Mouse (Mus musculus): ENCODE results near the gene Otud4. TPM values are rescaled to one million over a fixed set of nuclear protein-coding genes. Genes with fewer than 3 reads are reported as not detected.

Otud4 gene
- polyA plus RNA-seq, 1 experiment = 28.0 TPM

DNA sequence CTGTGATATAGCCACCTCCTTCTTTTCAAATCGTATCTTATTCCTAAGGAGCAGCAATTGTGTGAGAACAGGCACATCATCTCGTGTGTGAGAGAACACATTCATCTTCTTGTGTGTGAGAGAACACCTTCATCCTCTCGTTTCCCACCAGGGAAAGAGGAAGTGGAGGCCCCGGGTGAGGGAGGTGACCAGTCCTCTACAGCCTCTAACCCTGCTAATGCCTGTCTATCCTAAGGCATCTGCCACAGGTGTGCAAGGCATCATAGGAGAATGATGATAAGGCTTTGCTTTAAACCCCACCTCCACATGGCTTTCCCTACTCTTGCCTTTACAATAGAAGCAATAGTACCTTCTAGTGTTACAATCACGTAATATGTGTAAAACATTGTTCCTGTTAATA lies 20.5 kb upstream of the Otud4 start:
- TF ChIP-seq CTCF (IDR thresholded peaks at IDR 0.05; ENCODE audit: insufficient read depth, low read length) (no peak), POLR2A (IDR thresholded peaks at IDR 0.05; ENCODE audit: borderline replicate concordance, extremely low read depth, low read depth, low read length) (no peak)
- H3K4me3 ChIP-seq (replicated peaks; ENCODE audit: extremely low read depth, low read depth, low read length) = no peak overlapping the region
- no peak for DNase-seq
- 60% methylated on average over 5 of the region's 5 CpGs for WGBS
- peaks cover 3% of the 10 kb centered on the region; the same call in 1 of the 2 replicates for H3K4me1 ChIP-seq (ENCODE audit: control insufficient read depth, insufficient read depth, low read length)

GRCm38 (mm10) chr8:79619353-79619752 lies 20.1 kb upstream of the Otud4 start:
- peaks cover 3% of the 10 kb centered on the region; the same call in 1 of the 2 replicates for H3K4me1 ChIP-seq (ENCODE audit: control insufficient read depth, insufficient read depth, low read length)
- TF ChIP-seq CTCF (IDR thresholded peaks at IDR 0.05; ENCODE audit: insufficient read depth, low read length) = no peak
- TF ChIP-seq POLR2A (IDR thresholded peaks at IDR 0.05; ENCODE audit: borderline replicate concordance, extremely low read depth, low read depth, low read length) = no peak
- no peak for DNase-seq
- no peak overlapping the region for H3K4me3 ChIP-seq (replicated peaks; ENCODE audit: extremely low read depth, low read depth, low read length)
- 70% methylated on average over 2 of the region's 2 CpGs for WGBS

DNA sequence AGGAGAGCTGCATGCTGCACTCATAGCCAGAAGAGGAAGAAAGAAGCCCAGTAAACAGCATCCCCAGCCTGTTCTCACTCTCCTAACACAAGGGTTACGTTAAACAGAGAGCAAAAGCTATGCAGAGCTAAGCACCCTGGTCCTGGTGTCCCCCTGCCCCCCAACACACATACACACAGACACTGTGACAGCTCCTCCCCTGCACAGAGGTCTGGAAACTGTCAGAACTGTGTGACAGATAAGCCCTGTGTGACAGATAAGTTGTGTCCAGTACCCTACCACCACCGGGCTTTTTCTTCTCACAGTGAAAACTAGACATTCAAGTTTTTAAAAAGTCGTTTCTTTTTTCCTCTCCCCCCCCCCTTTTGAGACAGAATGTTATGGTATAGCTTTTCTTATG lies 19.4 kb upstream of the Otud4 start:
- no peak overlapping the region for H3K4me3 ChIP-seq (replicated peaks; ENCODE audit: extremely low read depth, low read depth, low read length)
- no peak for DNase-seq
- TF ChIP-seq CTCF (IDR thresholded peaks at IDR 0.05; ENCODE audit: insufficient read depth, low read length) (no peak), POLR2A (IDR thresholded peaks at IDR 0.05; ENCODE audit: borderline replicate concordance, extremely low read depth, low read depth, low read length) (no peak)
- peaks cover 3% of the 10 kb centered on the region; the same call in 1 of the 2 replicates for H3K4me1 ChIP-seq (ENCODE audit: control insufficient read depth, insufficient read depth, low read length)
- 23% methylated on average over 3 of the region's 3 CpGs for WGBS

DNA sequence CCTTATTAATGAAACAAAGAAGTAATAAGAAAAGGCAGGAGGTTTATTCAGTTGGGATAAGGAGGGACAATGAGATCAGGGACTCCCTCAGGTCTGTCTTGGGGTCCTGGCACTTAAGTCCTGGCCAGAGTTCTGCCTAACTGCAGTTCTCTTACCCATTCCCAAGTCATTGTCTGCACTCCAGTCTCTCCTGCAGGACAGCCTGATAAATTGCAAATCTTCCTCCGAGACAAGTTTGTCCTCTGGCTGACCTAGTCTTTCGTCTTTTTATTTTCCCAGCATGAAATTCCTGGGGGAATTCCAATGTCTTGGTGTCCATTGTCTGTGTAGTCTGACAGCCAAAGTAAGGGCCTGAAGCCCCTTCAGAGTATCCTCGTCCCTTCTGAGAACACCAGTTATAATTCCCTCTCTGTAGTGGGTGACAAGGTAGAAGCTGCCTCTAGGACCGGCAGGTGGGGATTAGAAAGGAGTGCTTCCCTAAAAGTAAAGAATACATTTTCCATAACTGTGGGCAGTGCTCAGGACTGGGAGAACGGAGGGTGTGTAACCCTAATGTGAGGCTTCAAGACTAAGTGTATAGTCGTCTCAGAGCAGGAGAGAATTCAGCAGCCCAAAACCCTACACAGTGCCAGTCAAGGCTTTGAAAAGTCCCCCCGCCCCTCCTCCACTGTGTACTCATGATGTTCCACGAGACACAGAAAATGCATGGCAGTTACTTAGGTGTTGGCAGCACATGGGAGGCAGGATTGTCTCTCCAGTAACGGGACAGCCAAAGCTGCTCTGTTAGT lies 18.7 kb upstream of the Otud4 start:
- H3K4me1 ChIP-seq (ENCODE audit: control insufficient read depth, insufficient read depth, low read length) = peaks cover 3% of the 10 kb centered on the region; the same call in 1 of the 2 replicates
- TF ChIP-seq POLR2A (IDR thresholded peaks at IDR 0.05; ENCODE audit: borderline replicate concordance, extremely low read depth, low read depth, low read length) (no peak), CTCF (IDR thresholded peaks at IDR 0.05; ENCODE audit: insufficient read depth, low read length) (no peak)
- no peak overlapping the region for H3K4me3 ChIP-seq (replicated peaks; ENCODE audit: extremely low read depth, low read depth, low read length)
- no peak for DNase-seq
- WGBS = 54% methylated on average over 9 of the region's 9 CpGs

DNA sequence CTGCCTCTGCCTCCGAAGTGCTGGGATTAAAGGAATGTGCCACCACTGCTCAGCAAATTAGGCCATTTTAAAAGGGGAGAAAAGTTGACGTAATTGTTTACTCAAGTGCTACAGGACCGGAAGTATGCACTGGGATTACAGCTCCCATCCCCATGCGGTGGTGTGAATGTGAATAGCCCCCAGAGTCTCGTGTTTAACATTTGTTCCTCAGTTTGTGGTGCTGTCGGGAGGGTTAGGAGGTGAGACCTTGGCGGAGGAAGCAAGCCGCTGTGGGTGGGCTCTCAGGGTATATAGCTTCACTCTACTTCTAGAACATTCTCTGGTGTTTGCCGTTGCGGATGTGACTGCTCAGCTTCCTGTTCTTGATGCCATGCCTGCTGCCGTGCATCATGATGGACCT lies 17.1 kb upstream of the Otud4 start:
- TF ChIP-seq POLR2A (IDR thresholded peaks at IDR 0.05; ENCODE audit: borderline replicate concordance, extremely low read depth, low read depth, low read length) (no peak), CTCF (IDR thresholded peaks at IDR 0.05; ENCODE audit: insufficient read depth, low read length) (no peak)
- WGBS = 50% methylated on average over 11 of the region's 11 CpGs
- Histone ChIP-seq H3K4me3 (replicated peaks; ENCODE audit: extremely low read depth, low read depth, low read length) (no peak overlapping the region), H3K4me1 (ENCODE audit: control insufficient read depth, insufficient read depth, low read length) (peaks cover 3% of the 10 kb centered on the region; the same call in 1 of the 2 replicates)
- no peak for DNase-seq

DNA sequence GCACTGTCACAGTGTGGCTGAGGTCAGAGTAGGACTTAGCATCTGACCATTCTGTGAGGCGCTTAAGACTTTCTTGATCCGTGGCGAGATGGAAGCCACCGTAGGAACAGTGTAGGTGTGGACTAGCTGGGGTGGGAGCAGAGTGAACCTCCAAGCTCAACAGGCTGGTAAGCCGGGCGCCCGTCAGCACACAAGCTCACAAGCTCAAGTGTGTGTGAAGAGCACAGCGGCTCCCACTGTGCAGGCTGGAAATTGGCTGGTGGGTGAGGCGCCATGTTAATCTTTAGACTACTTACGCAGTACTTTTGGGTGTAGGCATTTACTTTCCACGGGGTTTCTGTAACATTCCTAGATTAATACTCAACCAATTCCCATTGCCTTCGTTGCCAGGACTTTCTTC lies 16.1 kb upstream of the Otud4 start:
- WGBS = 74% methylated on average over 12 of the region's 12 CpGs
- no peak for TF ChIP-seq POLR2A (IDR thresholded peaks at IDR 0.05; ENCODE audit: borderline replicate concordance, extremely low read depth, low read depth, low read length)
- no peak for TF ChIP-seq CTCF (IDR thresholded peaks at IDR 0.05; ENCODE audit: insufficient read depth, low read length)
- H3K4me3 ChIP-seq (replicated peaks; ENCODE audit: extremely low read depth, low read depth, low read length) = no peak overlapping the region
- no peak for DNase-seq
- H3K4me1 ChIP-seq (ENCODE audit: control insufficient read depth, insufficient read depth, low read length) = peaks cover 3% of the 10 kb centered on the region; the same call in 1 of the 2 replicates

DNA sequence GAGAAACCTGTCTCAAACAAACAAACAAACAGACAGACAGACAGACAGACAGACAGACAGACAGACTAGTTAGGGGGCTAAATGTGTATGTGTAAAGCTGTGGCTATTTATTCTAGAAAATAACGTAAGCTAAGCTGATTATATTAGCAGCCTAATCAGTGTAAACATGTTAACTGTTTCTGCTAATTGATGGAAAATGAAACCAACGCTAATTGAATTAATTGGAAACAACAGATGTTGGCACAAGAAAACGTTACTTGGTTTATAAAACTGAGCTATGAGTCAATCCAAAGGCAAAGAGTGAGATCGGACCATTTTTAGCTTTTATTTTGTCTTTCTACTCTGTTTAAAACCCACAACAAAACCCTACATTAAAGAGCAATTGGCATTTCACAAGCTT lies 15.0 kb upstream of the Otud4 start:
- no peak for TF ChIP-seq POLR2A (IDR thresholded peaks at IDR 0.05; ENCODE audit: borderline replicate concordance, extremely low read depth, low read depth, low read length)
- TF ChIP-seq CTCF (IDR thresholded peaks at IDR 0.05; ENCODE audit: insufficient read depth, low read length) = no peak
- peaks cover 3% of the 10 kb centered on the region; the same call in 1 of the 2 replicates for H3K4me1 ChIP-seq (ENCODE audit: control insufficient read depth, insufficient read depth, low read length)
- DNase-seq = no peak
- WGBS = 73% methylated on average over 4 of the region's 4 CpGs
- no peak overlapping the region for H3K4me3 ChIP-seq (replicated peaks; ENCODE audit: extremely low read depth, low read depth, low read length)

- Histone ChIP-seq H3K4me1 (ENCODE audit: control insufficient read depth, insufficient read depth, low read length) (no peaks in the 10 kb centered on the region), H3K4me3 (replicated peaks; ENCODE audit: extremely low read depth, low read depth, low read length) (no peak overlapping the region)
- no peak for DNase-seq
- TF ChIP-seq CTCF (IDR thresholded peaks at IDR 0.05; ENCODE audit: insufficient read depth, low read length) = no peak
- TF ChIP-seq POLR2A (IDR thresholded peaks at IDR 0.05; ENCODE audit: borderline replicate concordance, extremely low read depth, low read depth, low read length) = no peak
- WGBS = 63% methylated on average over 5 of the region's 5 CpGs
Observed at GRCm38 (mm10) chr8:79626213-79626612, 13.2 kb upstream of the Otud4 start.

GRCm38 (mm10) chr8:79635491-79635890 lies 3.9 kb upstream of the Otud4 start:
- TF ChIP-seq POLR2A (IDR thresholded peaks at IDR 0.05; ENCODE audit: borderline replicate concordance, extremely low read depth, low read depth, low read length) (no peak), CTCF (IDR thresholded peaks at IDR 0.05; ENCODE audit: insufficient read depth, low read length) (no peak)
- DNase-seq = no peak
- Histone ChIP-seq H3K4me3 (replicated peaks; ENCODE audit: extremely low read depth, low read depth, low read length) (no peak overlapping the region), H3K4me1 (ENCODE audit: control insufficient read depth, insufficient read depth, low read length) (no peaks in the 10 kb centered on the region)
- WGBS = 96% methylated on average over 1 of the region's 1 CpGs

GRCm38 (mm10) chr8:79636151-79636550 lies 3.3 kb upstream of the Otud4 start:
- H3K4me1 ChIP-seq (ENCODE audit: control insufficient read depth, insufficient read depth, low read length) = no peaks in the 10 kb centered on the region
- 41% methylated on average over 1 of the region's 1 CpGs for WGBS
- no peak for DNase-seq
- no peak for TF ChIP-seq CTCF (IDR thresholded peaks at IDR 0.05; ENCODE audit: insufficient read depth, low read length)
- TF ChIP-seq POLR2A (IDR thresholded peaks at IDR 0.05; ENCODE audit: borderline replicate concordance, extremely low read depth, low read depth, low read length) = no peak
- H3K4me3 ChIP-seq (replicated peaks; ENCODE audit: extremely low read depth, low read depth, low read length) = no peak overlapping the region
